Mouse (Mus musculus) CD4-positive, CD25-positive, alpha-beta regulatory T cell, adult 4 months (primary cell): Measurements from ENCODE around the gene Olfr229. TPM values are rescaled to one million over a fixed set of nuclear protein-coding genes. Genes with fewer than 3 reads are reported as not detected.
"Not testable (repeated sequence)": the region's sequence is repeated elsewhere in the genome, so short reads cannot be mapped to it uniquely, and the experiment has no call there.

ENCODE experiments used
- ATAC-seq: one replicate; pipeline ENCODE4 v1.8.0; 2017
- polyA plus RNA-seq, 2 experiments: library from polyadenylated mRNA; unstranded; fragments of 100-300 nt; shearing (Covaris generic); gene quantifications; one replicate each; pipeline ENCODE4 v1.2.1; 2017

Olfr229 gene
- polyA plus RNA-seq: not detected

- no peak for ATAC-seq
Measured at GRCm38 (mm10) chr9:39907036-39907435, at the start of gene Olfr229. Gene Olfr229, plus strand, starts transcription at chr9:39907336.

GRCm38 (mm10) chr9:39866122-39866521 is 41.0 kb upstream of the Olfr229 start, which contains the start of gene Olfr972:
Gene Olfr972, plus strand, starts transcription at chr9:39866422.
- no peak for ATAC-seq

- ATAC-seq: not testable (repeated sequence)
Measured at GRCm38 (mm10) chr9:39871986-39872385, 35.1 kb upstream of the Olfr229 start.

GRCm38 (mm10) chr9:39877541-39878396 is 29.4 kb upstream of the Olfr229 start:
- not testable (repeated sequence) for ATAC-seq

- ATAC-seq: no peak
Measured at GRCm38 (mm10) chr9:39905106-39905505, 2.0 kb upstream of the Olfr229 start.

- ATAC-seq: no peak
Measured at GRCm38 (mm10) chr9:39909939-39910338, 2.8 kb downstream of the Olfr229 start.

GRCm38 (mm10) chr9:39927975-39928836 is 21.1 kb downstream of the Olfr229 start:
- not testable (repeated sequence) for ATAC-seq

GRCm38 (mm10) chr9:39928837-39929236 is 21.7 kb downstream of the Olfr229 start:
- not testable (repeated sequence) for ATAC-seq

- no peak for ATAC-seq
Measured at GRCm38 (mm10) chr9:39937201-39937600, 30.1 kb downstream of the Olfr229 start, which contains the start of gene Olfr974. Gene Olfr974, plus strand, starts transcription at chr9:39937501.

GRCm38 (mm10) chr9:39951946-39952345 is 44.8 kb downstream of the Olfr229 start, which contains the start of gene Olfr975:
Gene Olfr975, minus strand, starts transcription at chr9:39952046.
- ATAC-seq: no peak

- not testable (repeated sequence) for ATAC-seq
Measured at GRCm38 (mm10) chr9:39961033-39961432, 53.9 kb downstream of the Olfr229 start, which contains the start of gene Olfr976. Gene Olfr976, minus strand, starts transcription at chr9:39961133.

Other genes starting within 250 kb of the Olfr229 start
- not detected for gene Olfr963, start 240.1 kb upstream of the Olfr229 start, polyA plus RNA-seq
- not detected for gene Olfr149, start 200.2 kb upstream of the Olfr229 start, polyA plus RNA-seq
- not detected for gene Olfr965, start 196.0 kb upstream of the Olfr229 start, polyA plus RNA-seq
- under 1 TPM in 1 of 2 experiments, not detected in 1; 0.35 TPM for gene Olfr150, start 176.4 kb upstream of the Olfr229 start, polyA plus RNA-seq
- not detected for gene Olfr967, start 161.1 kb upstream of the Olfr229 start, polyA plus RNA-seq
- not detected for gene Olfr968, start 124.1 kb upstream of the Olfr229 start, polyA plus RNA-seq
- gene Olfr969, start 116.4 kb upstream of the Olfr229 start, polyA plus RNA-seq: not detected
- not detected for gene Olfr970, start 98.5 kb upstream of the Olfr229 start, polyA plus RNA-seq
- gene Olfr971, start 70.5 kb upstream of the Olfr229 start, polyA plus RNA-seq: not detected
- gene Olfr972, start 40.9 kb upstream of the Olfr229 start, polyA plus RNA-seq: not detected
- under 1 TPM in 1 of 2 experiments, not detected in 1; 0.09 TPM for gene Olfr974, start 30.2 kb downstream of the Olfr229 start, polyA plus RNA-seq
- gene Olfr975, start 44.7 kb downstream of the Olfr229 start, polyA plus RNA-seq: not detected
- not detected for gene Olfr976, start 53.8 kb downstream of the Olfr229 start, polyA plus RNA-seq
- not detected for gene Olfr978, start 84.8 kb downstream of the Olfr229 start, polyA plus RNA-seq
- not detected for gene Olfr979, start 96.1 kb downstream of the Olfr229 start, polyA plus RNA-seq
- gene Olfr980, start 102.2 kb downstream of the Olfr229 start, polyA plus RNA-seq: not detected
- gene Olfr981, start 114.1 kb downstream of the Olfr229 start, polyA plus RNA-seq: not detected
- gene Olfr982, start 166.5 kb downstream of the Olfr229 start, polyA plus RNA-seq: not detected
- not detected for gene Olfr983, start 186.3 kb downstream of the Olfr229 start, polyA plus RNA-seq
- gene Olfr984, start 206.9 kb downstream of the Olfr229 start, polyA plus RNA-seq: not detected
- not detected for gene Olfr985, start 222.8 kb downstream of the Olfr229 start, polyA plus RNA-seq
- gene Tmem225, start 240.8 kb downstream of the Olfr229 start, polyA plus RNA-seq: not detected